Mouse (Mus musculus): Measurements from ENCODE around the gene Pttg1.
A peak's percentile ranks its signal among the peaks of the same experiment; 100 is the strongest.

DNA sequence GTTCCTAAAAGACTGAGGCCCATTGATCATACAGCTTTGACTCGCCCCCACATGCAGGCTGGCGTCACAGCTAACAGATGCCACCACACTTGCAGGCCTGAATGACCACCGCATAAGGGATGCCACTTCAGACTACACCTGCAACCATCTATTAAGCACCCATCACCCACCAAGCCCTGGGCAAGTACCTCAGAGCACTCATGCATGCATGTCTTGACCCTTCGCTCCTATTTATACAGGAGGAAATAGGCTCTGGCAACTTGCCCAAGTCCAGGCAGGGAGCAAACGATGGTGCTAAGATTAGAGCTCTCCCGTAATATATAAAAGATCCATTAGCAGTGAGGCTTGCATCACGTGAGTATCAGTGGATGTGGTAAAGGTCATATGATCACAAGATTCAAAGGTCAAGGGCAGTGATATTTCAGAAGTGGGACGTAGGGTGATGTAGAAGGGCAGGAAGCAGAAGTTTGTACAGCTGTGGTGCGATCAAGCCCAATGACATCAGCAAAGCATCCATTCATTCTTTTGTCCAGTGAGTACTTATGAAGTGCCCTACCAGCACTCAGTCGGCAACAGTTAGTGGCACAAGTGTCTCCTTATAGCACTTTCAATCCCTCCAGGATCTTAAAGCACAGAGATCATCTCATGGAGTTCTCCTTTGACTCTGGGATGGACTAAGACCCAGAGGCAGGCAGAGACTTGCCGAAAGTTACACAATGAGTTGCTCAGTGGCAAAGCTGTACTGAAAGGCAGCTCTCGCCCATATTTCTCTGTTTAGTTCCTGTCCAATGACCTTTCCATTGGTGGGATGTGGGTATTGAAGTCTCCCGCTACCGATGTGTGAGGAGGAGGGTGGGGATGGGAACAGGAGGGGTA lies 30.7 kb downstream of the Pttg1 start:
- TF ChIP-seq CHD2 (IDR thresholded peaks at IDR 0.05; ENCODE audit: low read length) (peak; percentile 78), CTCF (conservative IDR thresholded peaks at IDR 0.05 in 1 of 2, IDR thresholded peaks at IDR 0.05 in 1 of 2; ENCODE audit: low read depth in 2 of 2, low read length in 2 of 2) (no peak), USF2 (conservative IDR thresholded peaks at IDR 0.05; ENCODE audit: low read depth, low read length) (peak; percentile 73), POLR2A (IDR thresholded peaks at IDR 0.05; ENCODE audit: low read depth, low read length) (peak; percentile 32), MAZ (IDR thresholded peaks at IDR 0.05; ENCODE audit: low read depth, low read length) (0 out of 2 replicates have a peak, but pooled peaks have one; percentile 49), MXI1 (IDR thresholded peaks at IDR 0.05; ENCODE audit: low read depth, low read length) (peak; percentile 43; the same call in 1 of the 2 replicates), EP300 (IDR thresholded peaks at IDR 0.05; ENCODE audit: low read length) (peak; percentile 71)
